Mouse (Mus musculus) brain, embryonic 14.5 days (tissue): ENCODE results near the gene Golim4.

Source experiments
- CTCF ChIP-seq: fragments of 200-500 bp; IDR thresholded peaks from 2 replicates; pipeline ENCODE4 v1.5.1; 2012; ENCODE audit warnings: inconsistent platforms, mild to moderate bottlenecking, moderate library complexity, borderline replicate concordance; ENCODE audit not compliant: insufficient read depth, insufficient read length; ENCODE audit errors: extremely low read depth
- POLR2A ChIP-seq: fragments of 200-500 bp; IDR thresholded peaks from 2 replicates; pipeline ENCODE4 v1.6.1; 2012; ENCODE audit warnings: mild to moderate bottlenecking, inconsistent platforms, borderline replicate concordance; ENCODE audit not compliant: poor library complexity, insufficient read depth, insufficient read length, severe bottlenecking; ENCODE audit errors: extremely low read depth

DNA sequence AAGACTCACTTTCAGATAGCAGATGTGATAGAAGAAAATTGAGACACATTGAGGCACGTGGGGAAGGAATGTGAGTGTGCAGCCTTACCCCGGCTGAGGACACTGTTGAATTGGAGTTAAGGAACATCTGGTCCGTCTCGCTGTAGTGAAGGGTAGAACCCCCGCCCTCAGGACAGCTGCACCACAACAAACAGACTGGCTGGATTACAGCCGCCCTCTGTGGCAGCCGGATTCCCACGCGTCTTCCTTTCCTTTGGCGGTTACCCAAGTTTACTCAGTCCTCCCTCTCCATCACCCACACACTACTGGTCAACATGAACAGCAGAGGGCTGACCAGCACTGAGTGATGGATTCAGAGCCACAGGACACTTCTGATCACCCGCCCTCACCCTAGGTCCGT is 96.0 kb downstream of the Golim4 start:
- no peak for TF ChIP-seq CTCF
- TF ChIP-seq POLR2A, result no peak
